Mouse (Mus musculus) kidney, postnatal 0 days (tissue): ENCODE measurements at regions not wholly inside any gene's neighbourhood (a gene's known extent, or its start where the extent isn't known, plus 50 kb on each side); places are given as distances from the start of the nearest gene placed in this dataset.

Source experiments
- ATAC-seq: fragments of 200-750 bp; cut with Nextera tagmentation; replicated peaks from 2 replicates; pipeline ENCODE4 v1.8.0; 2017; ENCODE audit warnings: low read depth, moderate number of reproducible peaks, moderate TSS enrichment, moderate library complexity; ENCODE audit not compliant: low FRiP score
- DNase-seq: peaks from one replicate; pipeline ENCODE4 v3.0.0-alpha.2; 2016; ENCODE audit warnings: low spot score
- H3K27ac ChIP-seq: fragments of 300-500 bp; sonication (generic); 2 replicates; pipeline ENCODE4 v1.5.1; 2014; ENCODE audit warnings: mild to moderate bottlenecking
- H3K27me3 ChIP-seq: fragments of 300-500 bp; sonication (generic); 2 replicates; pipeline ENCODE4 v1.6.1; 2014; ENCODE audit warnings: low read length, mixed read lengths; ENCODE audit not compliant: insufficient read depth
- H3K36me3 ChIP-seq: fragments of 300-500 bp; sonication (generic); 2 replicates; pipeline ENCODE4 v1.6.1; 2014; ENCODE audit warnings: low read length, mixed read lengths; ENCODE audit not compliant: insufficient read depth
- H3K4me1 ChIP-seq: fragments of 300-500 bp; sonication (generic); replicated peaks from 2 replicates; pipeline ENCODE4 v1.6.1; 2014; ENCODE audit warnings: antibody characterized with exemption, low read length, mixed read lengths; ENCODE audit not compliant: insufficient read depth
- H3K4me2 ChIP-seq: fragments of 300-500 bp; sonication (generic); 2 replicates; pipeline ENCODE4 v1.6.1; 2014; ENCODE audit warnings: mild to moderate bottlenecking, low read length, moderate library complexity, mixed read lengths
- H3K4me3 ChIP-seq: fragments of 300-500 bp; sonication (generic); replicated peaks from 2 replicates; pipeline ENCODE4 v1.5.1; 2014; ENCODE audit warnings: low read depth, low read length
- H3K9ac ChIP-seq: fragments of 300-500 bp; sonication (generic); 2 replicates; pipeline ENCODE4 v1.6.1; 2014; ENCODE audit warnings: low read depth, low read length
- H3K9me3 ChIP-seq: fragments of 300-500 bp; sonication (generic); replicated peaks from 2 replicates; pipeline ENCODE4 v1.6.1; 2016; ENCODE audit warnings: low read length, inconsistent platforms, mixed read lengths
- CTCF ChIP-seq: IDR thresholded peaks from 2 replicates; pipeline ENCODE4 v1.5.1; 2016; ENCODE audit warnings: antibody characterized with exemption, low read depth, mild to moderate bottlenecking, moderate library complexity
- WGBS: fragments of 180-500 bp; shearing (Covaris S2); extraction: QIAGEN DNeasy Blood & Tissue Kit; methylation state at CpG from one replicate; pipeline ENCODE4 v1.1.7; 2014; 5-methylcytosine and 5-hydroxymethylcytosine counted together

GRCm38 (mm10) chr13:41694749-41695419 is 89.2 kb downstream of the Tmem170b start:
- Histone ChIP-seq H3K4me3 (no peak overlapping the region), H3K36me3 (no peaks in the 10 kb centered on the region), H3K4me2 (no peak overlapping the region), H3K9me3 (no peaks in the 10 kb centered on the region), H3K4me1 (no peaks in the 10 kb centered on the region; the same call in 1 of the 2 replicates), H3K9ac (no peak overlapping the region), H3K27me3 (no peaks in the 10 kb centered on the region), H3K27ac (no peak overlapping the region)
- DNase-seq (no peak), ATAC-seq (no peak)
- 64% methylated on average over 9 of the region's 9 CpGs for WGBS
- TF ChIP-seq CTCF = no peak

GRCm38 (mm10) chr13:41696767-41697445 is 91.2 kb downstream of the Tmem170b start:
- no peak for TF ChIP-seq CTCF
- no peaks in the 10 kb centered on the region for H3K27me3 ChIP-seq
- H3K4me2 ChIP-seq = no peak overlapping the region
- no peak overlapping the region for H3K9ac ChIP-seq
- peak; percentile 72 for DNase-seq
- H3K36me3 ChIP-seq = no peaks in the 10 kb centered on the region
- no peak overlapping the region for H3K4me3 ChIP-seq
- H3K4me1 ChIP-seq = no peaks in the 10 kb centered on the region; the same call in 1 of the 2 replicates
- no peak overlapping the region for H3K27ac ChIP-seq
- H3K9me3 ChIP-seq = no peaks in the 10 kb centered on the region
- 24% methylated on average over 7 of the region's 7 CpGs for WGBS
- no peak for ATAC-seq

- H3K9ac ChIP-seq = no peak overlapping the region
- H3K36me3 ChIP-seq = no peaks in the 10 kb centered on the region
- H3K27me3 ChIP-seq = no peaks in the 10 kb centered on the region
- WGBS = 74% methylated on average over 3 of the region's 3 CpGs
- ATAC-seq (no peak), DNase-seq (no peak)
- TF ChIP-seq CTCF = no peak
- H3K9me3 ChIP-seq = no peaks in the 10 kb centered on the region
- H3K4me1 ChIP-seq = no peaks in the 10 kb centered on the region; the same call in 1 of the 2 replicates
- H3K4me2 ChIP-seq = no peak overlapping the region
- H3K4me3 ChIP-seq = no peak overlapping the region
- no peak overlapping the region for H3K27ac ChIP-seq
These were observed 95.6 kb downstream of the Tmem170b start for GRCm38 (mm10) chr13:41701345-41701744.

GRCm38 (mm10) chr13:41701829-41702231 is 96.1 kb downstream of the Tmem170b start:
- DNase-seq = no peak
- no peak for TF ChIP-seq CTCF
- Histone ChIP-seq H3K4me2 (no peak overlapping the region), H3K9ac (no peak overlapping the region), H3K4me3 (no peak overlapping the region), H3K36me3 (no peaks in the 10 kb centered on the region), H3K4me1 (no peaks in the 10 kb centered on the region; the same call in 1 of the 2 replicates), H3K9me3 (no peaks in the 10 kb centered on the region), H3K27ac (no peak overlapping the region), H3K27me3 (no peaks in the 10 kb centered on the region)
- WGBS = 76% methylated on average over 8 of the region's 8 CpGs
- no peak for ATAC-seq

GRCm38 (mm10) chr13:41703196-41703595 is 97.5 kb downstream of the Tmem170b start:
- peak overlapping the region; percentile 25; the same call in 1 of the 2 replicates for H3K27ac ChIP-seq
- no peaks in the 10 kb centered on the region for H3K27me3 ChIP-seq
- no peak overlapping the region for H3K4me2 ChIP-seq
- H3K9ac ChIP-seq = no peak overlapping the region
- no peaks in the 10 kb centered on the region for H3K9me3 ChIP-seq
- TF ChIP-seq CTCF = no peak
- no peaks in the 10 kb centered on the region for H3K36me3 ChIP-seq
- DNase-seq (peak; percentile 27), ATAC-seq (no peak)
- H3K4me3 ChIP-seq = no peak overlapping the region
- H3K4me1 ChIP-seq = no peaks in the 10 kb centered on the region
- WGBS = 68% methylated on average over 2 of the region's 2 CpGs

GRCm38 (mm10) chr13:41703618-41704017 is 97.9 kb downstream of the Tmem170b start:
- ATAC-seq (no peak), DNase-seq (peak; percentile 31)
- Histone ChIP-seq H3K36me3 (no peaks in the 10 kb centered on the region), H3K4me2 (no peak overlapping the region), H3K27ac (peak overlapping the region; percentile 25; the same call in 1 of the 2 replicates), H3K4me3 (no peak overlapping the region), H3K9me3 (no peaks in the 10 kb centered on the region), H3K9ac (no peak overlapping the region), H3K27me3 (no peaks in the 10 kb centered on the region), H3K4me1 (no peaks in the 10 kb centered on the region)
- no peak for TF ChIP-seq CTCF
- WGBS = 66% methylated on average over 8 of the region's 8 CpGs
